Mouse (Mus musculus) urinary bladder, adult 18-20 months (tissue): Measurements from ENCODE around the gene Comt.

ENCODE experiments used
- DNase-seq, 2 experiments: peaks; one replicate each; pipeline ENCODE4 v3.0.0; 2022; ENCODE audit warnings: low spot score in 2 of 2, mixed read lengths in 2 of 2

Gene Comt

DNA sequence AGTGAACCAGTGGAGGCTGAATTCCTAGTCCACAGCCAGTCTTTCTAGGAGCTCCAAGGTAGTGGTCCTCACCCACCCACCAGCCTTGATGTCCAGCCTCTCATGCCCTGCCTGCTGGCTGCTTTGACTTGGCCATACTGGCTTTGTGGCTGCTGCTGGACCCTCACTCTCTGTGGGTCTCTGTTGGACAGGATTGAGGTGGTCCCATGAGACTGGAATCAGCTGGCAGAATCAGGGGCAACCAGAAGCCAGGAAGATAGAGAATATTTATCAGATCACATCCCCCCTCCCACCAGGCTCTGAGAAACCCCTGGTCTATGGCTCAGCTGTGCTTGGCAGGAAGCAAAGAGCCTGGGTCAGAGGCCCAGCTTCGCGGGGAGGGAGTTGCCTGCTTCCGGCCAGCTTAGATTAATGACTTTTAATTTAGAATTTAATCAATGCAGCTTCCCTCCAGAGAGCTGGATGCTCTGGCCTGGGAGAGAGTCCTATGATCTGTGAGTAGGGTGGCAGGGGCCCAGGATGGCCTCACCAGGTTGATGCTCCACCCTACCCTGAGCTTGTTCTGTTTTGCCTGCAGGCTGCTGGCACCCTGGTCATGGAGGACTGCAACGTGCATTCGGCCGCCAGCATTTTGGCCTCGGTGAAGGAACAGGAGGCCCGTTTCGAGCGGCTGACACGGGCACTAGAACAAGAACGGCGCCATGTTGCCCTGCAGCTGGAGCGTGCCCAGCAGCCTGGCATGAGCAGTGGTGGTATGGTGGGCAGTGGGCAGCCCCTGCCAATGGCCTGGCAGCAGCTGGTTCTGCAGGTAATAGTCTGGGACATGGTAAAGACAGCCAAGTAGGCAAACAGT lies 37.8 kb downstream of the Comt start:
- DNase-seq, result no peak

DNA sequence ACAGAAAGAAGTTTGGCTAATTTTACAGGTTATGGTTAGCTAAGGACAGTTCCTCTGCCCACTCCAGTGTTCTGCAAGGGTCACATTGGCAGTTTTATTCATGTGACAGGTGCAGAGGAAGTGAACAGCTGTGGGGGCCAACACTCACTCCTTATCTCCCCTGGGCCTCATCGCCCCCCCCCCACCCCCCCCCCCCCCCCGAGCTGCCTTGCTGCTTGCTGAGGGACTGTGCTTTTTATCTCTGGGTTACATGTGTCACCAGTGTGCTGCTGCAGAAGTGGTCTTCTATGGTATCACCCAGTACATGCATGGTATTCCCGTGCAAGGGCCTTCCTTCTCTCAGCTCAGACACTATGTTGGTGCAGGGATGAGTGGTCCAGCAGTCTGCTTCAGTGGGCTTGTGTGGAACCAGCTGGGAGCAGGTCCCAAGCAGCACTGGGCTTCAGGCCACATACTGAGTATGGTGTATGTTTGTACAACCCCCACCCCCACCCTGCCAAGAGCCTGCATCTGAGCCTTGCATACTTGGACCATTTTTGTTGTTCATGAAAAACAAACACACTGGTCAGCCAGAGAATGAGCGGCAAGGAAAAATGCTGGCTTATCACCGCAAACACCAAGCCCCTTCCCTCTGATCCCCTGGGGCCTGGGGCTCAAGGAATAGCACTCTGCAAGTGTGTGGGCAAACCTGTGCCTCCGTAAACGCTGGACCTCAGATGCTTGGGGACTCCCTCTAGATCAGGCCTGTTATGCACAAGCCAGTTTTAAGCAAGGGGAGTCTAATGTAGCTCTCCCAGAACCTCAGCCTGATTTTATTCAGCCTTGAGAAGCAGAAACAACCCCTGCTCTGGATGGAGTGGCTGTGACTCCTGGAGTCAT lies 38.7 kb downstream of the Comt start:
- no peak for DNase-seq

DNA sequence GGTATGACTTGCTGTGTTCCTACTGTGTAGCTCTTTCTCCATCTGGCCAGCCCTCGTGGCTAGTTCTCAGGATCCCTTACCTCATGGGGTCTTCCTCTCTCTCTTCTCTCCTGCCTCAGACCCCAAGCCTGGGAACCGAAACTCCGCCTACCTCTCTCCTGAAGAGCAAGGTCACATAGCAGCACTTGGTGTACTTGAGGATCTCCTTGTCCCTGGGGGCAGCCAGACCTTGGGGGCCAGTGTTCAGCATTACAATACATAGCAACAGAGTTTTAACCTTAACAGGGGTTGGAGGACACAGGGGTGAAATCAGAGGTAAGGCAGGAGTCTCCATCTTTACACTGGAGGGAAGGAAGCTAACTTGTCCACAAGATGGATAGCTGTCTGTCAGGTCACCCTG lies 39.7 kb downstream of the Comt start:
- no peak for DNase-seq

DNA sequence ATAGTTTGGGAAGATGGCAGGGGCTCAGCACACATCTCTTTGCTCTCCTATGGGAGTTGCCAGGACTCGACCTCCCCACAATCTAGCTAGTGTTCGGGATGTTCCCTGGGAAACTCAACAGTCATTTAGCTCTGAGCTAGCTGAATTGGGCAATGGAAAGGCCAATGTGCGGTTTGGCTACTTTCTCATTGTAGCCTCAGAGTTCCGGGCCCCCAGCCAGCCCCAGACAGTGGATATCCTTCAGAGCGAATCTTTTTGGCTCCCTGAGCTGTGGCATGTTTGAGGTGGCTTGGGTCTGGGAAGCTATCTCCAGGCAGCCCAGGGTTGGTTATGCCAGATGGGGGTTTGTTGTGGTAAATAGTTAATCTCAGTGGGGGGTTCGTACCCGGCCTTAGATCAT lies 40.2 kb downstream of the Comt start:
- DNase-seq, result no peak

DNA sequence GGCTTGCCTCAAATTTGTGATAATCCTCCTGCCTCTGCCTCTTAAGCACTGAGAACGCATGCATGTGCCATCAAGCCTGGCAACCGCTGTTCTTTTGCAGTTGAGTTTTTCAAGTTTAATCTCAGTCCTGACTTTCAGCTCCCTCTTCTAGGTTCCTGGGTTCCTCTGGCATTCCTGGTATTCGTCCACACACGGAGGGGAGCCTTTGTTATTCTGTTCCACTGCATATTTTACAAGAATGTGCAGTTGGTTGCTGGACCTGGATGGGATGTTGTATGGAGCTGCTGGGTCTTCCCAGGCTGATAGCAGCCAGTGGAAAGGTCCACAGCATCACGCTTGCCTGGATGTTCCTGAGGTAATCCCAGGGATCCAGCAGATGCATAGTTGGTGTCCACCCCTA lies 41.2 kb downstream of the Comt start:
- no peak for DNase-seq

DNA sequence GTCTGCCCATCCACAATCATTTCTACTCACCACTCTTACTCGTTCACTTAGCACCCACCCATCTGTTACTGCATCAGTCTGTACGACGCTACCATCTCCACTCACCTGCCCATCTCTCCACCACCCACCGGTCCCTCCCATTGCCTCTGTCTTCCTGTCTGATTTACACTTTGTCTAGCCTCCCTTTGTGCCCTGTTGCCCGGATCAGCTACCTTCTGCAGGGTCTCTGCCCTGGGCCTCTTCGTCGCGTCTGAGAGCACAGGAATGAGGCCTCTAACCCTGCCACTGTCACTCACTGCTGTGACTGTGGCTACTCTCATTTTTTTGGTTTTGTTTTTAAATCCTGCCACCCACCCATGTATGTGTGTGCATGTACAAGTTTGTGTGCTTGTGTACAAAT lies 42.0 kb downstream of the Comt start:
- DNase-seq, result no peak

DNA sequence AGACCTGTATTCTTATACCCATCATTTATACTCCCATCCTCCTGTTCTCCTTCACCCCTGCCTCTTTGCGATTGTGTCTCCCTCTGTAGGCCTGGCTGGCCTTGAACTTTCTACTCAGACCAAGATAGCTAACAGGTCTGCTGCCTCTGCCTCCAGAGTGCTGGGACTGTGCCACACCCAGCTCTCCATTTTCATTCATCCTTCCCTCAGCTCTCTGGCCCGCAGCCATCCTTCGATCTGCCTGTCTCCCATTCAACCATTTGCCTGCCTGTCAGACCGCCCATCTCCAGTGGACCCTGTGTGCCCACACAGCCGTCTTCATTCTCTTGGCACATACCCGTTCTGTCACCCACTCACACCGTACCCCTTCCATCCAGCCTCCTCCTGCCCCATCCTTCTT lies 42.4 kb downstream of the Comt start:
- DNase-seq, result no peak

DNA sequence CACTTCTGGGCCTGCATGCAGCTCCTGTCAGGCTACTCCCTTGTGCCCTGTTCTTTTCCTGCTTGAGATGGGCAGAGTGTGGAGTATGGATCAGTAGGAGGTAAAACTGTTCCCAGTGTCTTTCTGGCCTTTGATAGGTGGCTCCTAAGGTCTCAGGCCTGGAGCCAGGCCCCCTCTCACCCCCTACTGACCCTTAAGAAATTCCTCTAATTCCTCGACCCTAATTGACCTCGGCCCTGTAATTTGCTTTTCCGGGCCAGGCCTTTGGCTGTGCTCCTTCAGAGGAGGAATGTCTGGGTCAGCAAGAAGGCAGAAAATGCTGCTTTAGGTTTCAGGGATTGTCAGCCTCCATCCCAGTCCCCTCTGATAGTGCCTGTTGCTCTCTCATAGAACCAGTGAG lies 42.9 kb downstream of the Comt start:
- DNase-seq, result no peak

DNA sequence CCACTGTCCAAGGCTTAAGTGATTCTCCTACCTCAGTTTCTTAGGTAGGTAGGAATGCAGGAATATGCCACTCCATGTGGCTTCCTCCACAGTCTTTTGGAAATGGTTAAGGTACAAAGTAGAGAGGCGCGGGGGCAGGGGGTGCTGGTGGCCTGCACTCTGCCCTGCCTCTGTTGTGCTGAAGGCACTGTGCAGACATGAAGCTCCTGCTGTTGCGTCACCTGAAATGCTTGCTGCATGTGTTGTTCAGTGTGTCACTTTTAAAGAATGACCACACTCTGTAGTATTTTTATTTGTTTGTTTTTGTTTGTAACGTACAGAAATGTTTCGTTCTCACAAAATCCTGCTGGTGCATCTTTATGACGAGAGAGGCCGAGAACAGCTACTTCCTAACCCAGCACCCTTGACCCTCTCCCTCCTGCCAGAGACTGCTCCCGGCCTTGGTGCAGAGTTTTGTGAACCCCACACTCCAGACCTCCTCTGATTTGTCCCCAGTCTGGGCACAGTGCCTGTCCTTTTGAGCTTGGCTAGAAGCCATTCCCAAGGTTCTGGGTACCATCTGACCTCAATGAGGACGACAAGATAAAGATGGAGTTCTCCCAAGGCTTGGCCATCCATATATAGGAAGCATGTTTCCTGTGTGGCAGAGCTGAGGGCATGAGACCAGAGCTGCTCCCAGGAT lies 43.5 kb downstream of the Comt start:
- no peak for DNase-seq

DNA sequence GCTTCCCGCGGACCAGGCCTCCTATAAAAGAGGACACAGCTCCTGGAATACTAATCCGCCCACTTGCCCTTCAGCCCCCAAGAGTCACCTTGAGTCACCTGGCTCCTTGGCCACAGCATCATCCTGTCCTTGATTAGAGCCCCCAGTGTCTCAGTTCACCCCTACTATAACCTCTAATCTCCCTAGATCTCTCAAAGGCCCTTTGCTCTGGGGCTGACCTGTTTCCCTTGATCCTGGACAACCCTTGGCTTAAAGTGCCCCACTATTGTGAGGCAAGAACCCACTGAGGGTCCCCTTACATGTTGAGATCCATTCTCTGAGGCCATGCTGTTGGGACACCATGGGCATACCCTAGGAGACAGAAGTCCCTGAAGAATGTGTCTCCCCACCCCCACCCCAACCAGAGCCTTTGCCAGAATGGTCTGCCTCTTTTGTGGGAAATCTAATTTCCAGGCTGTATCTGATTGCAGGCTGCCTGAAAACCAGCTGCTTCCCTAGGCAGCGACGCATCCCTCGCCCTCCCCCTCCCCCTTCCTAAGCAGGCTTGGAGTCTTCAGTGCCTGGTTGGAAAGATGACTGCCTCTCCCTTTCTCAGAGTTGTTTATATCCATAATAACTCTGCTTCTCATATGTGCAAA lies 44.9 kb downstream of the Comt start:
- DNase-seq, result no peak

DNA sequence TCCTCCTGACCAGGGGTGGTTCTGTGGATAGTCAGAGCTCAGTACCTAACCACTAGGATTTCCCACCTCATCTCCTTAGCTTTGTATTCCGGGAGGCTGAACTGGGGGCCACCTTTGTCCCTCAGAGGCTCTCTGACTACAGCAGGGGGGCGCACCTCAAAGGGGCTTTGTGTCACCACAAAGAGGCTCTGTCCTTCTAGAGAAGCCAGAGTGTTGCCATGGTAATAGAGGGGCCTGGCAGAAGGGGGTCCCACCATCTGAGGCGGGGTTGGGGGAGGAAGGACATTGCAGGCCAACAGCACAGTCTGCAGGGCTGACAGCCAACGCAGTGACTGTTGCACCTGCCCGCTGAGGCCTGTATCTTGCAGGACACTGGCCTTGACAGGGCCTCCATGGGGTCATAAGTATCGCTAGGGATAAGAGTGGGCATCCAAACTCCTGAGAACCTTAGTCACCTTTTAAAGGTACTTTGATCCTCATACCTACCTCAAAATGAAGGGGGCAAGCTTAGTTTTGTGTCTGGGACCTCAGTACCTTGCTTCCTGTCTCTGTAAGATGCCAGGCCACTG lies 46.1 kb downstream of the Comt start:
- no peak for DNase-seq

DNA sequence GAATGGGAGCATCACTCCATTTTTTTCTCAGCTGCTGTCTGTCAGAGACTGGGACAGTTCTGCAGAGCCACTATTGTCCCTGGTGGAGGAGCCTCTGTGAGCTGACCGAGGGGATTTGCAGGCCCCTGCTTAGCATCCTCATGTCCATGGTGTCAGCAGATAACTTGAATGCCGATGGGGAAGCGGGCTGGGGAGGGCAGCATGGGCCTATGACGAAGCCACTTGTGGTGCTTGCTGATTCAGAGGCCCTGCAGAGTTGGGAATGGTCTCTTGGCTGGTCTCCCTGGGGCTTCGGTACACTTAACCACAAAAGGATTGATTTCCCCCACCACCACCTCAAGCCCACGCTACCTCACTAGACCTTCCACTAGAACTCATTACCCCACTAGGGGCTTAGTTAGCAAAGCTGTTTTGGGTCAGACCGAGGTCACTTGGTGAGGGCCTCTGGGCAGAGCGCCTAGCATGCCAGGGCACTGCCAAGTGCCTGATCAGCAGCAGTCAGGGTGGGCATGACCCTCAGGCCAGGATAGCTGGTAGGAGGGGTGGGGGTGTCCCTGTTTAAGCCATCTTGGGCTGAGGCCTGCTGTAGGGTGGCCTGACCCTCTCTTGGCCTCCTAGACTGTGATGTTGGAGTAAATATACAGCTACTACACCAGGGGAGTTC lies 47.2 kb downstream of the Comt start:
- no peak for DNase-seq

DNA sequence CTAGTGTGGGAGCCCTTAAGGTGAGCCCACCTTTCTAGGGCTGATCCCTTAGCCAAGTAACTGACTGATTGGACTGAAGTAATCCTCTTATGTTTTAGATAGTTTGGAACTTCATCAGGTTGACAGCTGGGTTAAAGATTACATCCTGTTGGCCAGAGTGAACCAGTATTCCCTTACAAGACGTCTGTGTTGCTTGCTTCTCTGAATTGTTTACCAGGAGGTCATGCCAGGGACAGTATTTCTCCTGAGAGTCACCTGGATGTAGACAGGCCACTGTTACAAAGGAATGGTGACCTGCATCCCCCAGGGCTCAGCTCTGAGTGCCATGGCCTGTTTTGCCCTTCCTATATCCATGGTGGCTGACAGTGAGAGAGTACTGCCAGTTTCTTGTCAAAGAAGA lies 48.2 kb downstream of the Comt start:
- DNase-seq, result no peak

DNA sequence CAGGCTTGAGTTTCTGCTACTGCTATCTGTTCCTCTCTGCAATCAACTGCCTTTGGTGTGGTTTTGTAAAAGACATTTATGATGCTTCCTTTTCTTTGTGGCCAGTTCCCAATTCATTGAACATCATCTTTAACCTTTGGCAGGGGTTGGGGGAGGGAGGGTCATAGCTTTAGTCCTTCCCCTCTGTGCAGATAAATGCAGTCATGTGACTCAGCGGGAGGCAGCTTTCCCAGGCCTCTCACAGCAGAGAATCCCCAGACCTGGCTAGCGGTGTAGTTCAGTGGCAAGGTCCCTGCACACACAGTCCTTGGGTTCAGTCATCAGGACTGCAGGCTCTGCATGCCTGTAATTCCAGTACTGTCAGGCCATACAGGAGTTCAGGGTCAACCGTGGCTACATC lies 49.4 kb downstream of the Comt start:
- no peak for DNase-seq

DNA sequence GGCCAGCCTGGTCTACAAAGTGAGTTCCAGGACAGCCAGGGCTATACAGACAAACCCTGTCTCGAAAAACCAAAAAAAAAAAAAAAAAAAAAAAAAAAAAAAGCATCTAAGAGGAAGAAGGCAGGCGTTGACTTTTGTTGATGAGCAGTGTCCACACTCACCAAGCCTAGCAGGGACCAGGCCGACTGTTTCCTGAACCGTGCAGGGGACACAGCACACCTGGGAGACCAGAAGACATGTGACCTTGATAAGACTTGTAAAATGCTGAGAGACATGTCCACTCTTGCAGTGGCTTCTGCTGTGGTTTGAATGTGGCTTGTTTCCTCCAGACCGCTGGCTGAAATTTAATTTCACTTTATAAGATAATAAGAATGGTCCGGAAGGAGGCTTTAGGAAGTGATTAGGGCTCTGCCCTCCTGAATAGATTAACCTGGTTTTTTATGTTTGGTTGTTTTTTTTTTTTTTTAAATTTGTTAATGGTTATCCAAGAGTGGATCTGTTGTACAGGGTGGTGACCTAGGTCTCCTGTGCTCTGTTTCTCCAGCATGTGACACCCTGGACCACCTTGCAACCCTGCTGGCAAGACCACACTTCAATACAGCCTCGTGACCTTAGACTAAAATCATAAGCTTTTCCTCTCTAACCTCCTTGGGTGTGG lies 50.2 kb downstream of the Comt start:
- DNase-seq, result peak in 1 of 2 experiments; percentile 49

DNA sequence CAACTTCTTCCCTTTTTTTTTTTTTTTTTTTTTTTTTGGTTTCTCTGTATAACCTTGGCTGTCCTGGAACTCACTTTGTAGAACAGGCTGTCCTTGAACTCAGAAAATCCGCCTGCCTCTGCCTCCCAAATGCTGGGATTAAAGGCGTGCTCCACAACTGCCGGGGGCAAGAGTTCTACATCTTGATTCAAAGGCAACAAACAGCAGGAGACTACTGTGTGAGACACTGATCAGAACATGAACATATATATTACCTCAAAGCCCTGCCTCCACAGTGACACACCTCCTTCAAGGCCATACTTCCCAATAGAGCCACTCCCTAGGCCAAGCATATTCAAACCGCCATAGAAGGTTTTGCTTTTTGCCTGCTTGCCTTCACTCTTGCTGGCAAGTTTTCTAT lies 53.0 kb downstream of the Comt start:
- no peak for DNase-seq

DNA sequence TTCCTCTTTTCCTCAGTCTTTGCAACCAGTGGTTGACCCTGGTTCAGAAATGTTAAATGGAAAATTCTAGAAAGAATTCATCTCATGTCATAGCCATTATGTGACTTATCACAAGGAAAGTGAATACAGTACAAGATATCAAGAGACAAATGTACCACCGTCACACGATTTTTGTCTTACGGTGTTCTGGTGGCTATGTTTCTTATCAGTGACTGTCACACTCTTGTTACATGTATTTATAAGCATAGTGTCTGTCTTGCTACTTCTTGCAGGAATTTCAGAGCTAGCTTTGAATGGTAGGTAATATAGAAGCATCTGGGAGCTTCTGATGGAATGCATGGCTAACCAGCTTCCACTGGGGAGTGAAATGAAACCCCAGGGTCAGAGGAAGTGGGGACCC lies 56.5 kb downstream of the Comt start:
- DNase-seq, result no peak

DNA sequence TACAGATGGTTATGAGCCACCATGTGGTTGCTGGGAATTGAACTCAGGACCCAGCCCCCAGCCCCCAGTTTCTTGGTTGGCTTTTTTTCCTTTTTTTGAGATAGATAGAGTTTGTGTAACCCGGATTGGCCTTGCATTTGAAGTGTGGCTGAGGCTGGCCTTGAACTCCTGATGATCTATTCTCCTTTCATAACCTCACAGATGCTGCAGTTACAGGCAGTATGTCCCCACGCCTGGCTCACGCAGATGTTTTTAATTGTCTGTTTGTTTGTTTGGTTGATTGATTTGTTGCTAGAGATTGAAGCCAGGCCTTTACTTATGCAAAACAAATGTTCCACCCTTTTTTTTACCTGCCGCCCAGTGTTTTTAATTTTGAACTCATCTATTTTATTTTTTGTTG lies 59.8 kb downstream of the Comt start:
- no peak for DNase-seq

DNA sequence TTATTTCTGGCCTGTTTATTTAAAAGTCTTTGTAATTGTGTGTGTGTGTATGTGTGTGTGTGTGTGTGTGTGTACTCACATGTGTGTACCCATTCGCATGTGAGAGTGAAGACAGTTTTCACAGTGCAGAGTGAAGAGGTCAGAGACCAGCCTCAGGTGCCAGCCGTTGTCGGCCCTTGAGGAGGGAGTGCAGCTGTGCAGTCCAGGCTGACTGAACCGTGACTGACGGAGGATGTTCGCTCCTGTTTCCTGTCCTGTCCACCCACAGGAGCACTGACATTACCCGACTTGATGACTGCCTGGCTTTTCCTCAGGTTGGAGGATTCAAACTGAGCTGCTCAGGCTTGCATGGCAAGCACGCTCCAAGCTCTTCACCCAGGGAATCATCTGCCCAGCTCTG lies 63.7 kb downstream of the Comt start:
- DNase-seq, result no peak

DNA sequence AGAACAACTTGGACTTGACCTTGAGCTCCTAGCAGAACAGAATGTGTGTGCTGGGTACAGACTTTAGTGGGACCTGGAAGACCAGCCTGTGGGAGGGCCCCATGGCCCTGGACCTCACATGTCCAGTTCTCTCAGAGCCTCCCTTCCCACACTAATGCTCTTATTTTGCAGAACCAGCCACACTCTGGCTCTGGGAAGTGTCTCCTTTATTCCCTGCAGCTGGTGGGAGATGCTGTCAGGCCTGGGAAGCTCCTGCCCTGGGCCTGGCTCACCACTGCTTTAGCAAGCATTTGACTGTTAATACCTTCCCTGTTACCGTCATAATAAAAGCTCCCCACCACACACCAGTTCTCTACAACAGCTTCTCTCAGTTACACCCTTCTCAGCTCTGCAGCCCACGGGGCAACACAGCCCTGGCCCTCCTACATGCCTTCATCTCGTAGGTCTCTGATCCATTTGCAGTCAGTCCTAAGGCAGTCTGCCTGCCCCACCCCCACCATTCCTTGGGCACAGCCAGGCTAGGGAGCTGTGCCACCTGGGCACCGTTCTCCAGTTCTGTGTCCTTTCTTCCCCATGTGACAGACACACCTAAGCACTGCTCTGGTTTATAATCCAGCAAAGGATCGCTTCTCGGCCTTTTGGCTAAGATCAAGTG lies 66.4 kb downstream of the Comt start:
- DNase-seq, result no peak
